In the genomic region with DNA sequence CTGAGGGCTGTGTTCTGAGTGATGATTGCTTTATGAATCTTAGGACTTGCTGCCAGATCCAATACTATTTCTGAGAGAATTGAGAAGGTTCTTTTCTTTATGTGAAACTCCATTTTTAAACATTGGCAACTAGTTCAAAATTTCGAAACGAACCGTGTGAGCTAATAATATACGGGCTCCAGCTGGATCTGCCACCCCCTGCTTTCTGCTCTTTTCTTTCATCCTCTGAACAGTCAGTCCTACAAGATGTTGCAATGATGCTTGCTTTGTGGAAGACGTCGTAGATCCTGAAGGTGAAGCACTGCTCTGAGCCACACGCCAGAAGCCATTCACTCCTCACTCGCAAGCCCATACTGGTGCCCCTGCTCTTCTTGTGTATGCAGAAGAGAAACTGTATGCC, we compare ENCODE assay signal across 22 mouse cellular contexts. TPM values are rescaled to one million over a fixed set of nuclear protein-coding genes. Genes with fewer than 3 reads are reported as not detected.
A peak's percentile ranks its signal among the peaks of the same experiment; 100 is the strongest.
DNase-seq lines count a peak whose midpoint lies in the region; ATAC-seq and TF ChIP-seq lines count a peak whose summit lies in the region.
"Had no signal": no experiment of that assay in that cellular context is flagged by ENCODE, and none has a peak within 500 bp of the region (broad histone marks: within the 10 kb centered on the region; RNA-seq: fewer than 3 reads in every experiment).

No protein-coding gene starts in this region.

- TF ChIP-seq CTCF in E14TG2a.4 (conservative IDR thresholded peaks at IDR 0.05; ENCODE audit: low read length), result no peak

- H3K4me1 ChIP-seq in E14TG2a.4 (replicated peaks; ENCODE audit: low read depth, low read length), result peaks cover 43% of the 10 kb centered on the region

- 0 out of 2 replicates have a peak overlapping the region, but pooled peaks have one; percentile 39 for H3K4me3 ChIP-seq in E14TG2a.4 (replicated peaks; ENCODE audit: low read length)
- H3K4me3 ChIP-seq: embryonic facial prominence, embryonic 12.5 days; forebrain, embryonic 10.5 days; gastrocnemius, adult 2 months had no signal

- H3K36me3 ChIP-seq in E14TG2a.4 (ENCODE audit: insufficient read depth, low read length), result no peaks in the 10 kb centered on the region
- H3K36me3 ChIP-seq: embryonic facial prominence, embryonic 12.5 days; forebrain, embryonic 10.5 days had no signal

- H3K9me3 ChIP-seq in E14TG2a.4 (ENCODE audit: low read length), result no peaks in the 10 kb centered on the region
- H3K9me3 ChIP-seq: embryonic facial prominence, embryonic 12.5 days; forebrain, embryonic 10.5 days had no signal

- H3K27me3 ChIP-seq in E14TG2a.4 (ENCODE audit: insufficient read depth, low read length), result peaks cover 8% of the 10 kb centered on the region
- H3K27me3 ChIP-seq: embryonic facial prominence, embryonic 12.5 days had no signal

- peak; percentile 55 to 77 for DNase-seq in layer of hippocampus, adult 18-20 months (ENCODE audit: low spot score in 2 of 2)
- no peak for DNase-seq in layer of hippocampus, postnatal 10 days (ENCODE audit: low spot score in 2 of 2)
- peak; percentile 30 to 37 for DNase-seq in layer of hippocampus, adult 8-10 months (ENCODE audit: low spot score in 2 of 2)
- DNase-seq in right cerebral cortex, postnatal 10 days (ENCODE audit: low spot score in 2 of 2), result peak; percentile 49 to 70
- no peak for DNase-seq in heart, adult 9 months (ENCODE audit: low spot score in 2 of 2)
- DNase-seq in adrenal gland, adult 2 months, result no peak
- DNase-seq: adrenal gland, postnatal 25 days; cerebellum, postnatal 36 days; gastrocnemius, adult 2 months; heart, postnatal 14 days; kidney, adult 2 months; kidney, postnatal 4 days; midbrain, embryonic 14.5 days; thymus, postnatal 4 days had no signal

- no peak for ATAC-seq in monocyte, adult 5-6 weeks (replicated peaks; ENCODE audit: insufficient number of reproducible peaks, low FRiP score, low TSS enrichment, poor library complexity, severe bottlenecking)
- ATAC-seq: hindbrain, embryonic 16.5 days had no signal

RNA-seq across cellular contexts. Expression of gene Wfdc2, which starts 3.8 kb away (rescaled TPM):
- under 1 TPM; 0.67 to 0.96 TPM for total RNA-seq in layer of hippocampus, adult 18-20 months (2021)
- total RNA-seq in layer of hippocampus, postnatal 10 days (2021), result under 1 TPM in 1 of 2 experiments, not detected in 1; 0.73 TPM
- total RNA-seq in layer of hippocampus, adult 8-10 months (2022), result 1 to 10 TPM in 1 of 4 experiments, under 1 TPM in 3; 0.55 to 1.1 (median 0.84) TPM
- not detected for total RNA-seq in adrenal gland, adult 2 months (2021)
- 0.51 and 0.73 TPM in 2 replicates for polyA plus RNA-seq in adrenal gland, adult 2 months (2012; rRNA removed)
- total RNA-seq in monocyte, adult 5-6 weeks (2017), result 1.4 TPM in 1 of 3 replicates, not detected in the others
- total RNA-seq: adrenal gland, postnatal 25 days; gastrocnemius, adult 2 months had no signal

RNA-seq across cellular contexts. Expression of gene Spint3, which starts 14.8 kb away (rescaled TPM):
- not detected for total RNA-seq in layer of hippocampus, adult 18-20 months (2021)
- total RNA-seq in layer of hippocampus, postnatal 10 days (2021), result not detected
- total RNA-seq in layer of hippocampus, adult 8-10 months (2022), result not detected
- total RNA-seq in adrenal gland, adult 2 months (2021), result not detected
- polyA plus RNA-seq in adrenal gland, adult 2 months (2012; rRNA removed), result not detected in 2 replicates
- not detected in 3 replicates for total RNA-seq in monocyte, adult 5-6 weeks (2017)
- total RNA-seq: adrenal gland, postnatal 25 days; gastrocnemius, adult 2 months; heart, adult 8-10 months; heart, postnatal 14 days had no signal
- polyA plus RNA-seq: embryonic facial prominence, embryonic 12.5 days; forebrain, embryonic 10.5 days; hindbrain, embryonic 16.5 days; kidney, adult 2 months; limb, embryonic 14.5 days; midbrain, embryonic 14.5 days; neural tube, embryonic 11.5 days had no signal

RNA-seq across cellular contexts. Expression of gene Wfdc6a, which starts 26.8 kb away (rescaled TPM):
- total RNA-seq in layer of hippocampus, adult 18-20 months (2021), result not detected
- total RNA-seq in layer of hippocampus, postnatal 10 days (2021), result 1 to 10 TPM in 1 of 2 experiments, under 1 TPM in 1; 0.78 to 2.2 TPM
- total RNA-seq in layer of hippocampus, adult 8-10 months (2022), result not detected
- total RNA-seq in adrenal gland, adult 2 months (2021), result under 1 TPM in 1 of 2 experiments, not detected in 1; 0.52 TPM
- 0.62 and 1.0 TPM in 2 replicates for polyA plus RNA-seq in adrenal gland, adult 2 months (2012; rRNA removed)
- 0.87 TPM in 1 of 3 replicates, not detected in the others for total RNA-seq in monocyte, adult 5-6 weeks (2017)
- total RNA-seq: gastrocnemius, adult 2 months had no signal
- polyA plus RNA-seq: embryonic facial prominence, embryonic 12.5 days; forebrain, embryonic 10.5 days; kidney, adult 2 months; midbrain, embryonic 14.5 days; neural tube, embryonic 11.5 days had no signal

RNA-seq across cellular contexts. Expression of gene Eppin, which starts 35.0 kb away (rescaled TPM):
- total RNA-seq in layer of hippocampus, adult 18-20 months (2021), result not detected
- total RNA-seq in layer of hippocampus, postnatal 10 days (2021), result not detected
- not detected for total RNA-seq in layer of hippocampus, adult 8-10 months (2022)
- total RNA-seq in adrenal gland, adult 2 months (2021), result not detected
- polyA plus RNA-seq in adrenal gland, adult 2 months (2012; rRNA removed), result 0.29 TPM in 1 of 2 replicates, not detected in the other
- total RNA-seq in monocyte, adult 5-6 weeks (2017), result not detected in 3 replicates
- total RNA-seq: adrenal gland, postnatal 25 days; gastrocnemius, adult 2 months; heart, adult 8-10 months; heart, postnatal 14 days had no signal
- polyA plus RNA-seq: embryonic facial prominence, embryonic 12.5 days; forebrain, embryonic 10.5 days; hindbrain, embryonic 16.5 days; kidney, adult 2 months; limb, embryonic 14.5 days; midbrain, embryonic 14.5 days; neural tube, embryonic 11.5 days had no signal

RNA-seq across cellular contexts. Expression of gene Wfdc6b, which starts 54.9 kb away (rescaled TPM):
- not detected for total RNA-seq in layer of hippocampus, adult 18-20 months (2021)
- total RNA-seq in layer of hippocampus, postnatal 10 days (2021), result not detected
- not detected for total RNA-seq in layer of hippocampus, adult 8-10 months (2022)
- not detected for total RNA-seq in adrenal gland, adult 2 months (2021)
- polyA plus RNA-seq in adrenal gland, adult 2 months (2012; rRNA removed), result not detected in 2 replicates
- not detected in 3 replicates for total RNA-seq in monocyte, adult 5-6 weeks (2017)
- total RNA-seq: adrenal gland, postnatal 25 days; gastrocnemius, adult 2 months; heart, adult 8-10 months; heart, postnatal 14 days had no signal
- polyA plus RNA-seq: embryonic facial prominence, embryonic 12.5 days; forebrain, embryonic 10.5 days; hindbrain, embryonic 16.5 days; kidney, adult 2 months; limb, embryonic 14.5 days; midbrain, embryonic 14.5 days; neural tube, embryonic 11.5 days had no signal

Comparison
In these comparisons a context has a peak if more than half of its experiments do, and no peak if none do; other contexts are left out.
1. DNase-seq: peak in layer of hippocampus, adult 18-20 months (2 of 2), layer of hippocampus, adult 8-10 months (2 of 2) and right cerebral cortex, postnatal 10 days (2 of 2); none in layer of hippocampus, postnatal 10 days (0 of 2), heart, adult 9 months (0 of 2) and adrenal gland, adult 2 months (single experiment).